Mouse (Mus musculus) forebrain, embryonic 11.5 days (tissue): ENCODE measurements around the gene Oxnad1. TPM values are rescaled to one million over a fixed set of nuclear protein-coding genes. Genes with fewer than 3 reads are reported as not detected.

Source experiments
- ATAC-seq: fragments of 200-750 bp; cut with Nextera tagmentation; replicated peaks from 2 replicates; pipeline ENCODE4 v1.8.0; 2017; ENCODE audit warnings: moderate TSS enrichment; ENCODE audit not compliant: low FRiP score
- DNase-seq: peaks from one replicate; pipeline ENCODE4 v3.0.0-alpha.2; 2017; ENCODE audit warnings: low spot score
- H3K27ac ChIP-seq: fragments of 300-500 bp; sonication (generic); 2 replicates; pipeline ENCODE4 v1.5.1; 2014; ENCODE audit warnings: low read depth, low read length
- H3K27me3 ChIP-seq: fragments of 300-500 bp; sonication (generic); 2 replicates; pipeline ENCODE4 v1.6.1; 2014; ENCODE audit warnings: mild to moderate bottlenecking, low read length, mixed read lengths; ENCODE audit not compliant: control insufficient read depth, insufficient read depth
- H3K36me3 ChIP-seq: fragments of 300-500 bp; sonication (generic); 2 replicates; pipeline ENCODE4 v1.6.1; 2014; ENCODE audit warnings: mild to moderate bottlenecking, low read length, moderate library complexity, mixed read lengths; ENCODE audit not compliant: control insufficient read depth, insufficient read depth
- H3K4me1 ChIP-seq: fragments of 300-500 bp; sonication (generic); replicated peaks from 2 replicates; pipeline ENCODE4 v1.6.1; 2014; ENCODE audit warnings: low read length, mixed read lengths; ENCODE audit not compliant: control insufficient read depth, insufficient read depth
- H3K4me2 ChIP-seq: fragments of 300-500 bp; sonication (generic); 2 replicates; pipeline ENCODE4 v1.6.1; 2014; ENCODE audit warnings: low read depth, mild to moderate bottlenecking, low read length, moderate library complexity, mixed read lengths; ENCODE audit not compliant: severe bottlenecking
- H3K4me3 ChIP-seq: fragments of 300-500 bp; sonication (generic); 2 replicates; pipeline ENCODE4 v1.5.1; 2014; ENCODE audit warnings: low read depth, low read length
- H3K9ac ChIP-seq: fragments of 300-500 bp; sonication (generic); 2 replicates; pipeline ENCODE4 v1.6.1; 2014; ENCODE audit warnings: low read length
- H3K9me3 ChIP-seq: fragments of 300-500 bp; sonication (generic); 2 replicates; pipeline ENCODE4 v1.6.1; 2016; ENCODE audit warnings: low read length, mixed read lengths; ENCODE audit not compliant: control insufficient read depth
- WGBS: fragments of 180-500 bp; shearing (Covaris S2); extraction: QIAGEN DNeasy Blood & Tissue Kit; methylation state at CpG from one replicate; pipeline ENCODE4 v1.1.7; 2014; 5-methylcytosine and 5-hydroxymethylcytosine counted together
- polyA plus RNA-seq: library from polyadenylated mRNA; unstranded; fragments of >200 nt; fragmentation: Nextera tagmentation; extraction: Ambion mirVana; gene quantifications from 2 replicates; pipeline ENCODE4 v1.2.1, GENCODE M21; 2014

Gene Oxnad1
- polyA plus RNA-seq, 1 experiment from 2014 or later = 20.2 TPM

DNA sequence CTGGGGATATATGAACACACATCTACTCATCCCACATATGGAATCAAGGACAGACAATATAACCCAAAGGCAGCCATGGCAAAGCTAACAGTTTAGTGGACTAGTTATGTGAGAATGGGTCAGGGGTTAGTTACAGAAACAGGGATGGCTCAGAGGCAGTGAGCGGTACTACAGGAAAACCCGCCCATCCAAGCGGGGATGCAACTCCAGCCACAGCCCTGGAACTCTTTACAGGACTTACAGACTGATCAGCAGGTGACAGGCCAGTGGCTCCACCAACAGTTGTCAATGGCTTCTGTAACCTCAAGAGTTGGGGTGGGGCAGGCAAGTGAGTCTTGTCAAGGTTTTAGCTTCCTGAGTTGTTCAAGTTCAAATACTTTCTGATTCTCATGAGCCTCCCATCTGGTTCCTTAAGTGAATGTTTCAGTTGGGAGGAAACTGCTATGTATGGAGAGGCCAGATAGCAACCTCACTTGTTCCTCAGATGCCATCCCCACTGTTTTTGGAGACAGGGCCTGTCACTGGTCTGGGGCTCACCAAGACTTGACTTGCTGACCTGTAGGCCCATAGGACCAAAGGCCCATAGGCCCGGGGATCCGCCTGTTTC is 55.3 kb downstream of the Oxnad1 start:
- WGBS = 73% methylated on average over 5 of the region's 5 CpGs
- Histone ChIP-seq H3K27me3 (no peaks in the 10 kb centered on the region), H3K9ac (no peak overlapping the region), H3K27ac (no peak overlapping the region), H3K4me1 (no peaks in the 10 kb centered on the region), H3K4me2 (no peak overlapping the region), H3K36me3 (no peaks in the 10 kb centered on the region), H3K4me3 (no peak overlapping the region), H3K9me3 (no peaks in the 10 kb centered on the region)
- no peak for ATAC-seq
- DNase-seq = no peak

DNA sequence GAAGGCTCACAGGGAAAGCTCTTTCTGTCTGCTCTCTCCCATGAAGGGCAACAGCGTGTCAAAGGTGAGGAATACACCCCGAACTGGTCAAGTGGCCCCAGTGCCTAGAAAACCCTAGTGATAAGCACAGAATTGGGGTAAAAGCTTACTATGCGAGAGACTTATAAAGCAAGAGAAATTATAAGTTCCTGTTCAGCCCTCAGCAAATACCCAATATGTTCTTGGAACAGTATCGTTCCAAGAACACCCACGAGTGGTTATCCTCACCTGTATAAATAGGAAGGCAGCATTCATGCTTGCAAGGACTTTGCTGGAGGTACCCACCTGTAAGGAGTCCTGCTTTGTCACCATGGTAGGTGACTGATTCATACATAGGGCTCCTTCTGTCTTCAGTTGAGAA is 56.5 kb downstream of the Oxnad1 start, which contains the start of gene Msmb:
Gene Msmb (plus strand): TSS at position 301 of the 400 bp plus-strand sequence.
- WGBS = 85% methylated on average over 5 of the region's 5 CpGs
- no peak for ATAC-seq
- no peak within 1 kb of the TSS for H3K27ac ChIP-seq
- H3K4me1 ChIP-seq = no peaks in the 10 kb centered on the region
- no peaks in the 10 kb centered on the region for H3K36me3 ChIP-seq
- H3K4me2 ChIP-seq = no peak within 1 kb of the TSS
- H3K4me3 ChIP-seq = no peak within 1 kb of the TSS
- no peaks in the 10 kb centered on the region for H3K9me3 ChIP-seq
- H3K9ac ChIP-seq = no peak within 1 kb of the TSS
- no peaks in the 10 kb centered on the region for H3K27me3 ChIP-seq
- DNase-seq = no peak

DNA sequence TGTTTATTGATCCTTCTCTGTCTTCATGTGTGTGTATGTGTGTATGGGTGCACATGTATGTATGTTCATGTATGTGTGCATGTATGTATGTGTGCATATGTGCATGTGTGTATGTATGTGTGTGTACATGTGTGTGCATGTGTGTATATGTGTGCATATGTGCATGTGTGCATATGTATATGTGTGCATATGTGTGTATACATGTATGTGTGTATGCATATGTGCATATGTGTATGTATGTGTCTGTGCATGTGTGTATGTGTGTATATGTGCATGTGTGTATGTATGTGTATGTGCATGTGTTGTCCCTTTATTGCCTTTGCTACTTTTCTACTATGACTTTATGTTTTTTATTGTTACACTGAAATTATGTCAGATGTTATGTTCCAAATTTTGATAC is 59.6 kb downstream of the Oxnad1 start:
- DNase-seq = no peak

DNA sequence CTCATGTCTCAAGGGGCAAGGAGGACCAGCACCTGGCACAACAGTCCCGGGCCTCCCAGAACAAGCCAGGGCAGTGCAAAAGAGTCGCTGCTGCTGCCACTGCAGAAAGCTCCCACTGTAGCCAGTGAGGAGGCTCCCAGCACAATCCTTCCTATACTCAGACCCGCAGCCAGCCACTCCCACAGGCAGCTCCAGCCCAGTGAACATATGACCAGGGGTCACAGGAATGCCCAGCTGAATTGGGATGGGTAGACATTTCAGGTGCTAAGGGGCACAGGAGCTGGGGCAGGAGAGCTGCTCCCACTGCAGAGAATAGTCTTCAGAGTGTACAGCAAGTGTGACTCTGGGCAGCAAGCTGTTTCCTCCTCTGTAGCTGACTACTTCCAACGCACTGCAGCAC is 60.2 kb downstream of the Oxnad1 start:
- WGBS = 78% methylated on average over 4 of the region's 4 CpGs
- Histone ChIP-seq H3K9me3 (peaks cover 3% of the 10 kb centered on the region; the same call in 1 of the 2 replicates), H3K4me3 (no peak overlapping the region), H3K36me3 (no peaks in the 10 kb centered on the region), H3K27me3 (no peaks in the 10 kb centered on the region), H3K4me1 (no peaks in the 10 kb centered on the region), H3K9ac (no peak overlapping the region), H3K27ac (no peak overlapping the region), H3K4me2 (no peak overlapping the region)
- ATAC-seq = no peak
- no peak for DNase-seq

More for the DNA sequence above, 59.6 kb downstream of the Oxnad1 start:
- H3K9ac ChIP-seq = no peak overlapping the region
- peaks cover 3% of the 10 kb centered on the region; the same call in 1 of the 2 replicates for H3K9me3 ChIP-seq
- no peaks in the 10 kb centered on the region for H3K4me1 ChIP-seq
- H3K27me3 ChIP-seq = no peaks in the 10 kb centered on the region
- H3K4me3 ChIP-seq = no peak overlapping the region
- H3K27ac ChIP-seq = no peak overlapping the region
- H3K4me2 ChIP-seq = no peak overlapping the region
- no peak for ATAC-seq
- H3K36me3 ChIP-seq = no peaks in the 10 kb centered on the region

DNA sequence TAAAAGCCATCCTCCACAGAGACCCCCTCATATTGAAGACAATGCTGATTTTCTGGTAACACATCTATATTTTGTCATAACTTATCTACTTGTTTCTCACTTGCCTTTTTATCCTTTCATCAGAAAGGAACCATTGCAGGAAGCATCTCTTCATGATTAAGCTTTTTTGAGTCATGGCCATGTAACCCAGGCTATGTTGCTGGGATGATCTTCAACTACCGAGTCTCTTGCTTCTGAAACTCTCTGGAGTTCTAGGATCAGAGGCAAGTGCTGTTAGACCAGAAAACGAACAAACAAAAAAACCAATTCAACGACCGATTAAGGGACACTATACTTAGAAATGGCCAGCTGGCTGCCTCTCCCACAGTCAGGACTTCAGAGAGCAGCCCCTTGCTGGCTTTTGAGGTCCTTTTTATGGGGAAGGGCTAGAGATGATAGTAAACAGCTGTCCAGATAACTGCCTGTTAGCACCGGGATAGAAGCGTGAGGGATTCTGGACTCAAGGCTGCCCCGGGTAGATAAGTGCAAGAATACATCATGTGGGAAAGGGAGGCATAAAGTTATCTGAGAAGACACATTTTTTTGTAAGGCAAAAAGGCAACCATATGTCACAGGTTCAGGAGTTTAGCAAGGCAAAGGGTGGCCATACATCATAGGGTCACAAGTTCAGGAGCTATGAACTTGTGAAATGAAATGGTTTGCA is 60.8 kb downstream of the Oxnad1 start:
- Histone ChIP-seq H3K9me3 (peaks cover 3% of the 10 kb centered on the region; the same call in 1 of the 2 replicates), H3K9ac (no peak overlapping the region), H3K4me3 (no peak overlapping the region), H3K27me3 (no peaks in the 10 kb centered on the region), H3K4me1 (no peaks in the 10 kb centered on the region), H3K36me3 (no peaks in the 10 kb centered on the region), H3K27ac (no peak overlapping the region), H3K4me2 (no peak overlapping the region)
- 88% methylated on average over 7 of the region's 7 CpGs for WGBS
- no peak for ATAC-seq
- DNase-seq = no peak

DNA sequence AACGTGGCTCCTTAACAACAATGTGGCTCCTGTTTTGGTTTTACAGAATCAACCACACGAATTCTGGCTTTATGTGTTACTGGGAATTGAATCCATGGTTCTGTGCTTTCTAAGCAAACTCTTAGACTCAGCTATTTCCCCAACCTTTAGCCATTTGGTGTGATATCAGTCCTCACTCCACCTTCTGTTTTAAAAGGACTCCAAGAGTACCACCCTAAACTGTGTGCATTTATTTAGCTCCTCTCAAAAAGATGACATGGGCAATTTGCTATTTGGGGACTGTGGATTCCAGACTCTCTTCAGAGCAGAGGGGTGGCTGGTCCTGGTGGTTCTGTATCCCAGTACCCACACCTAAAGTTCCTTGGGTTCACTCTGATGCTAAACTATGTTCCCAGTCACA is 61.4 kb downstream of the Oxnad1 start:
- Histone ChIP-seq H3K27ac (no peak overlapping the region), H3K36me3 (no peaks in the 10 kb centered on the region), H3K4me2 (no peak overlapping the region), H3K9ac (no peak overlapping the region), H3K27me3 (no peaks in the 10 kb centered on the region), H3K4me3 (no peak overlapping the region), H3K9me3 (peaks cover 3% of the 10 kb centered on the region; the same call in 1 of the 2 replicates), H3K4me1 (no peaks in the 10 kb centered on the region)
- ATAC-seq (no peak), DNase-seq (no peak)
- 73% methylated on average over 2 of the region's 2 CpGs for WGBS

DNA sequence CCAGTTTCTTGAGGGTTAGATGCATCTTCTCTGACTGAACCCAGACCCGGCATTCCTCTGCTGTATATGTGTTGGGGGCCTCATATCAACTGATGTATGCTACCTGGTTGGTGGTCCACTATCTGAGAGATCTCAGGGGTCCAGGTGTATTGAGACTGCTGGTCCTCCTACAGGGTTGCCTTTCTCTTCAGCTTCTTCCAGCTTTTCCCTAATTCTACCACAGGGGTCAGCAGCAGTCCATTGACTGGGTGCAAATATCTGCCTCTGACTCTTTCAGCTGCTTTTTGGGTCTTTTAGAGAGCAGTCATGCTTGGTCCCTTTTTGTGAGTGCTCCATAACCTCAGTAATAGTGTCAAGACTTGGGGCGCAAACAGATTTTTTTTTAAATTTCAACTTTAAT is 65.7 kb downstream of the Oxnad1 start:
- DNase-seq = no peak
- WGBS = 90% methylated on average over 2 of the region's 2 CpGs
- H3K27me3 ChIP-seq = no peaks in the 10 kb centered on the region
- no peak for ATAC-seq
- peaks cover 3% of the 10 kb centered on the region; the same call in 1 of the 2 replicates for H3K9me3 ChIP-seq
- H3K27ac ChIP-seq = no peak overlapping the region
- H3K4me1 ChIP-seq = no peaks in the 10 kb centered on the region
- H3K9ac ChIP-seq = no peak overlapping the region
- H3K4me3 ChIP-seq = no peak overlapping the region
- no peaks in the 10 kb centered on the region for H3K36me3 ChIP-seq
- H3K4me2 ChIP-seq = no peak overlapping the region

DNA sequence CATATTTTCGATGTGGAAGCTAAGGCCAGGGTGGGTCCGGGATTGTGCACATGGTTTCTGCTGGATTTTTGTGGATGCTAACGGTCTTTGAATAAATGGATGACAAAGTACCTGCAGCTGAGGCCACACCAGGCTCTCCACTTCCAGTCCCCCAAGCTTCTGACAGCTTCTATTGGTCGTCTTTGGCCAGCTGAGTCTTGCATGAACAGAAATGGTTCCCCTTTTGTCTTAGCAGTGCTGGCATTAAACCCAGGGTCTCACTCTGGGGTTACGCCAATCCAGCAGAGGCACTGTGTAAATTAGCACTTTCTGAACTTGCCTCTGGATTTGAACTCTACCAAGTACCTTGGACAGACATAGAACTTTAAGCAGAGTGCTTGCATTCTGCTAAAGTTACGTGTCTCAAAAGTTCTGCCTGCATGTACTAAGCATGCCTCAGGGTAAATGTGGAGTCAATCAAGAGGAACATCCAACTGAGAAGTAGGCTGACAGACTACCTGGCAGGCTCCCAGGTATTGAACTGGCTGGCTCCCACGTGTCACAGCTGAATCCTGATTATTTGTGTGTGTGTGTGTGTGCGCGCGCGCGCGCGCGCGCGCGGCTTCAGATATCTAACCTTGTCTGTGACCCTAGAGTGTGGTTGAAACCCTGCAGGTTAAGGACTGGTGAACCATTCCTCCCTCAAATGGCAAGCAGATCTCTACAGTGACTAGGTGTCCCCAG is 67.2 kb downstream of the Oxnad1 start:
- Histone ChIP-seq H3K4me1 (no peaks in the 10 kb centered on the region), H3K36me3 (no peaks in the 10 kb centered on the region), H3K9me3 (peaks cover 3% of the 10 kb centered on the region; the same call in 1 of the 2 replicates), H3K4me2 (no peak overlapping the region), H3K27me3 (no peaks in the 10 kb centered on the region), H3K27ac (no peak overlapping the region), H3K9ac (no peak overlapping the region), H3K4me3 (no peak overlapping the region)
- WGBS = 94% methylated on average over 18 of the region's 18 CpGs
- ATAC-seq (no peak), DNase-seq (no peak)
